Mouse (Mus musculus) midbrain, embryonic 13.5 days (tissue): ENCODE data around the gene Ndufa13. TPM values are rescaled to one million over a fixed set of nuclear protein-coding genes. Genes with fewer than 3 reads are reported as not detected.

ENCODE experiments used
- ATAC-seq: fragments of 200-750 bp; cut with Nextera tagmentation; 2 replicates; pipeline ENCODE4 v1.8.0; 2017; ENCODE audit warnings: mild to moderate bottlenecking, moderate TSS enrichment, moderate library complexity
- H3K27ac ChIP-seq: fragments of 300-500 bp; sonication (generic); 2 replicates; pipeline ENCODE4 v1.5.1; 2015; ENCODE audit warnings: inconsistent platforms, mild to moderate bottlenecking, moderate library complexity
- H3K27me3 ChIP-seq: fragments of 300-500 bp; sonication (generic); 2 replicates; pipeline ENCODE4 v1.6.1; 2015; ENCODE audit warnings: mild to moderate bottlenecking, inconsistent platforms
- H3K36me3 ChIP-seq: fragments of 300-500 bp; sonication (generic); 2 replicates; pipeline ENCODE4 v1.6.1; 2015; ENCODE audit warnings: mild to moderate bottlenecking, inconsistent platforms
- H3K4me1 ChIP-seq: fragments of 300-500 bp; sonication (generic); replicated peaks from 2 replicates; pipeline ENCODE4 v1.6.1; 2015; ENCODE audit warnings: inconsistent platforms
- H3K4me2 ChIP-seq: fragments of 300-500 bp; sonication (generic); replicated peaks from 2 replicates; pipeline ENCODE4 v1.6.1; 2015; ENCODE audit warnings: moderate library complexity, mild to moderate bottlenecking, inconsistent platforms
- H3K4me3 ChIP-seq: fragments of 300-500 bp; sonication (generic); replicated peaks from 2 replicates; pipeline ENCODE4 v1.5.1; 2015; ENCODE audit warnings: mild to moderate bottlenecking, inconsistent platforms
- H3K9ac ChIP-seq: fragments of 300-500 bp; sonication (generic); replicated peaks from 2 replicates; pipeline ENCODE4 v1.6.1; 2015; ENCODE audit warnings: mild to moderate bottlenecking, inconsistent platforms
- H3K9me3 ChIP-seq: fragments of 300-500 bp; sonication (generic); 2 replicates; pipeline ENCODE4 v1.6.1; 2016; ENCODE audit warnings: mild to moderate bottlenecking, inconsistent platforms
- WGBS: fragments of 180-500 bp; shearing (Covaris S2); methylation state at CpG from one replicate; pipeline ENCODE4 v1.1.7; 2015; 5-methylcytosine and 5-hydroxymethylcytosine counted together
- polyA plus RNA-seq: library from polyadenylated mRNA; unstranded; fragments of >200 nt; fragmentation: Nextera tagmentation; extraction: Ambion mirVana; gene quantifications from 2 replicates; pipeline ENCODE4 v1.2.1, GENCODE M21; 2015

Gene Ndufa13
- polyA plus RNA-seq, 1 experiment from 2014 or later, result 181 TPM

DNA sequence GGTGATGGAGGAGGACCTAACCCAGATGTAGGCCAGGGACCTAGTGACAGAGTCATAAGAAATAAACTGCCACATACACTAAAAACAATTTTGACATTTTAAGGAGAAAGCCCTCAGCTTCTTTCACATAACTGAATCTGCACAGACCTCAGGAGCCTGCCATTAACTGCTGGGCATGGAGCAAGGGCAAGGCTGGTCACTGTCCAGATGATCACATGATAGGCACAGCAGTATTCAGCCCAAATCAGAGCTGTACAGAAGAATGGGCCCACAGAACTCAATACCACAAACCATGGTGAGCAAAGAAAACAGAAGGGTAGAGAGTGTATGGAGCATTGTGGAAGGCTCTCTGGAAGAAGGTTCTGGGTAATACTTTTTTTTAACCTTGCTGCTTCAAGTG is 24.5 kb upstream of the Ndufa13 start:
- no peak for ATAC-seq

DNA sequence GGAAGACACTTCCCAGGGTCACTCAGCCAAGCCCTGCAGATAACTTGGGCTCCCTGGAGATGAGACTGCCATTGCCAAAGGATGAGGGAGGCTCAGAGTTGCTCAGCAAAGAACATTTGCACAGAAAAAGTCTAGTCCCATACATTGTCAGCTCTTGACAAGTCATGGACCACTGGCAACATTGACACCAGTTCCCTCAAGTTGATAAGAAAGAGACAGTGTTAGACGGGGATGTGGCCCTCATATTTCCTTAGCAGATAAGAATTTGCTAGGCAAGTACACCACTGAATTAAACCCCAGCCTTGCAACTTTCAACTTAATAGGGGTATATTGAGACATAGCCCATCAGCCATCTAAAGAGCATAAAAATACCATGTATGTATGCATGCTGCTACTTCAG is 21.6 kb upstream of the Ndufa13 start:
- H3K4me1 ChIP-seq, result peaks cover 20% of the 10 kb centered on the region
- peaks cover 4% of the 10 kb centered on the region; the same call in 1 of the 2 replicates for H3K36me3 ChIP-seq
- no peak overlapping the region for H3K9ac ChIP-seq

More for the DNA sequence above, 24.5 kb upstream of the Ndufa13 start:
- Histone ChIP-seq H3K27ac (no peak overlapping the region), H3K9ac (no peak overlapping the region), H3K4me2 (no peak overlapping the region), H3K27me3 (no peaks in the 10 kb centered on the region), H3K4me1 (no peaks in the 10 kb centered on the region), H3K9me3 (no peaks in the 10 kb centered on the region), H3K4me3 (no peak overlapping the region), H3K36me3 (peaks cover 4% of the 10 kb centered on the region; the same call in 1 of the 2 replicates)

DNA sequence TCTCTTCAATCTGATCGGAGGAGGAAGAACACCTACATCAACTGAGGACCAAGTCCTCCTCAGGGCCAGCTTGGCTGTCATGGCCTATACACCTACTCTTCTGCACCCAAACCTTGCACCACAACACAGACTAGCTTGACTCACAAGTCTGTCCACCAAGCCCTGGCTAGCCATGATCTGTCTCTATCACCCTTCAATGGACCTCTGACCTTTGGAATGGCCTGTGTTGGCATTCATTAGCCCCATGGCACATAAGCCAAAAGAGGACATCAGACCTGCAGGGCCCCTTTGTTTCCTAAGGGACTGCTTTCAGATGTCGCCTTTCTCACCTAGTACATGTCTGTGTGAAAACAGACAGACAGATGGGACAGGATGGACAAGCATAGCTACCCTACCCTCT is 18.8 kb upstream of the Ndufa13 start:
- no peaks in the 10 kb centered on the region for H3K9me3 ChIP-seq
- ATAC-seq, result no peak
- no peak overlapping the region for H3K4me2 ChIP-seq
- peaks cover 20% of the 10 kb centered on the region for H3K4me1 ChIP-seq
- H3K27me3 ChIP-seq, result no peaks in the 10 kb centered on the region
- no peak overlapping the region for H3K4me3 ChIP-seq
- WGBS, result 98% methylated on average over 2 of the region's 2 CpGs
- peaks cover 17% of the 10 kb centered on the region for H3K36me3 ChIP-seq
- peak overlapping the region; percentile 83 for H3K27ac ChIP-seq
- H3K9ac ChIP-seq, result peak overlapping the region; percentile 42; the same call in 1 of the 2 replicates

More for the DNA sequence above, 21.6 kb upstream of the Ndufa13 start:
- 87% methylated on average over 1 of the region's 1 CpGs for WGBS
- Histone ChIP-seq H3K27me3 (no peaks in the 10 kb centered on the region), H3K4me2 (no peak overlapping the region), H3K4me3 (no peak overlapping the region), H3K9me3 (no peaks in the 10 kb centered on the region), H3K27ac (no peak overlapping the region)
- no peak for ATAC-seq

DNA sequence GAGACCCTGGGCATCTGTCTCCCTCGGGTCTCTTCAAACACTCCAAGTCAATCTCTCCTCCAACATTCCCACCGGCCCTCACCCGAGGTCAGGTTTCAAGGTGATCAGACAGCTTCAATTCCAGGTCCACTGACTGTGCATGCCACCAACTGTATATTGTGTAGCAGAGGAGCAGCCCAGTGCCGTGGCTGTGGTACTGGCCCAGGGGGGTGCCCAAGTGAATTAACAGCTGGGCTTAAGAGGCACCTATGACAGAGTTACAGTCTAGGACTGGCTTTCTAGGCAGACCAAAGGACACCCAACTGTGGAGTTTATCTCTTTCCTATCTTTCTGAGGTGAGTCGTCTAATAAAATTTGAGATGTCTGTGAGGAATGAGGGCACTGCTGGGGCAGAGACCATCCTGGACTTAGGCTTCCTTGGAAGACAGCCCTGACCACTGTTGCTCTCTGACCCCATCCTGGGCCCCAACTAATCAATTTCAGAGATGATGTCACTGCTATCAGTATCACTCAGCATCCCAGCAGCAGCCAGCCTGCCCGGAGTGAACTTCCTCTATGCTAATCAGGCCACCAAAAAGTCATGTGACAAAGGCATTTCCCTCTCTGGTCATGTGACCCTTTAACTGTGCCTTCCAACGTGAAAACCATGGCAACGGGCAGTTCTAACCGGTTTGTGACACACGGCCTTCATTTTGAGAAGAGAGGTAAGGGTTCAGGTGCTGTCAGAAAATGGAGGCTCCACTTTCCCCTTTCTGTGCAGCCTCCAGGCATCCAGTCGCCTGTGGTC is 17.7 kb upstream of the Ndufa13 start:
- Histone ChIP-seq H3K9me3 (no peaks in the 10 kb centered on the region), H3K4me3 (no peak overlapping the region), H3K4me1 (peaks cover 20% of the 10 kb centered on the region), H3K27me3 (no peaks in the 10 kb centered on the region), H3K4me2 (peak overlapping the region; percentile 14), H3K36me3 (peaks cover 21% of the 10 kb centered on the region), H3K9ac (peak overlapping the region; percentile 42; the same call in 1 of the 2 replicates), H3K27ac (peak overlapping the region; percentile 83)
- 49% methylated on average over 11 of the region's 11 CpGs for WGBS
- peak; percentile 71 for ATAC-seq

DNA sequence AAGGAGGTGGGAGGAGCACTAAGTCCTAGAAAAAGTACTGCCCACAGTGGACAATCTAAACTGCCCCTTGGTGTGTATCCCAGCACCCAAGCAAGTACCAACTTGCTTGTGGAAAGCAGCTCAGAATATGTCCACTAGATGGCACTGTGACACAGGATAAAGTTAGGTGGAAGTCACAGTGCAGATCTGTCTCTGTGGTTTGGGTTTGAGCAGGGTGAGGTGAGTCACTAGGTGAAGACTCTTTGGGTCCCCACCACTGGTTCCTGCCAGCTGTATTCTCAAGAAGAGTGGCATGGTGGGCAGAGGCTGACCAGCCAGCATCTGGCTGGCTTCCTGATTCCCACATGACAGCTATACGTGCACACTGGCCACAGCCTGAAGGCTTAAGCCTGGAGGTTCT is 16.7 kb upstream of the Ndufa13 start:
- Histone ChIP-seq H3K27me3 (no peaks in the 10 kb centered on the region), H3K36me3 (peaks cover 32% of the 10 kb centered on the region), H3K4me2 (no peak overlapping the region), H3K9ac (no peak overlapping the region), H3K4me3 (no peak overlapping the region), H3K4me1 (peaks cover 20% of the 10 kb centered on the region), H3K9me3 (no peaks in the 10 kb centered on the region), H3K27ac (no peak overlapping the region)
- peak; percentile 49 for ATAC-seq
- 71% methylated on average over 1 of the region's 1 CpGs for WGBS

DNA sequence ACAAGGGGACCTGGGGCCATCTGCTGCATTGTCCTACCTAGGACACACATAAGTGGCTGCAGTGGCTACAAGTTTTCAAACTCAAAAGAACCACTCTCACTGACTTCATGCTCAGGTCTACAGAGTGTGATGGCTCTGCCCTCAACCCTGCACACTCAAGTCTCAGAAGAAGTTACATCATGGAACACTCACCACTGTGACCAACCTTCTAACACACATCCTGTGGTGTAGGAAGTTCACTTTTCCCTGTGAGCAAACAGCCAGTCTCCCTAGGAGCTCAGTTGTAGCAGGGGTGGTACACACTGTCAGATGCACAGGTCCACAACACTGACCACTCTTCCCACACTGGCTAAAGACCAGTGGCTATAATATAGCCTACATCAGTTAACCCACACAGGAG is 16.1 kb upstream of the Ndufa13 start:
- Histone ChIP-seq H3K4me1 (peaks cover 20% of the 10 kb centered on the region), H3K27me3 (no peaks in the 10 kb centered on the region), H3K4me3 (no peak overlapping the region), H3K27ac (no peak overlapping the region), H3K4me2 (no peak overlapping the region), H3K9ac (no peak overlapping the region), H3K36me3 (peaks cover 37% of the 10 kb centered on the region), H3K9me3 (no peaks in the 10 kb centered on the region)
- peak; percentile 19; the same call in 1 of the 2 replicates for ATAC-seq

DNA sequence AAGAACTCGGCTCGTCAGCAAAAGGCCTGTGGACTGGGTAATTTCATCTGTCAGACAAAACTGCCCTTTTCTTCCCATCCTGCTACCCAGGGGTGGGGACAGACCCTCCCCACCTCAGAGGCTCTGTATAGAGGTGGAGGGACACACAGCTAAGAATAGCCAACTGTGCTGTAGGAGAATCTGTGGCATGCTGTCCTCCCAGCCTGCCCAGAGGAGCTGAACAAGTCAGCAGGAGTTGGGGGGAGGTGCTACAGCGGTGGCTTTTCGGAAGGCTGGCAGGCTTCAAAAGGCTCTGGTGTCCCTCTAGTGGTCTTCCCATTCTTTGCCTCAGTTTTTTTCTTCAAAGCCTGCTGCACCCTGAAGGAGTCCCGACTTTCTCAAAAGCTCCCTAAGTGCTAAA is 13.4 kb upstream of the Ndufa13 start:
- Histone ChIP-seq H3K4me1 (peaks cover 10% of the 10 kb centered on the region), H3K4me3 (no peak overlapping the region), H3K27me3 (no peaks in the 10 kb centered on the region), H3K36me3 (peaks cover 65% of the 10 kb centered on the region), H3K9me3 (no peaks in the 10 kb centered on the region), H3K9ac (peak overlapping the region; percentile 24; the same call in 1 of the 2 replicates), H3K27ac (0 out of 2 replicates have a peak overlapping the region, but pooled peaks have one; percentile 1), H3K4me2 (no peak overlapping the region)
- ATAC-seq, result no peak
- 31% methylated on average over 5 of the region's 5 CpGs for WGBS

DNA sequence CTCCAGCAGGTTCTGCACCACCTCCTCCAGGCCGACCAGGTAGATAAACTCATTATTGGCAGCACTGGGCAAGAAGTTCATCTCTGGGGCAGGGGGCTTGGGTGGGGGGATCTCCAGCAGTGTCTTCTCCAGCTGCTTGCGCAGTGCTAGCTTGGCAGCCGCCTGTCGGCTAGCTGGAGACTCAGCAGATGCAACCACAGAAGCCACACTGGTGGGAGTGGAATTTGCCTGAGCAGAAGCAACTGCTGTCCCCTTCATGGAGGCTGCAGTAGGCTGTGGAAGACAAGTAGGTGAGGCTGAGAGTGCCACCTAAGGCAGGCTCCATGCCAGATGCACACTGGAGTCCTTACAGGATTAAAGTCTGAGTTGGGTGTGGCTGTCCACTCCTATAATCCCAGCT is 12.2 kb upstream of the Ndufa13 start:
- Histone ChIP-seq H3K4me2 (no peak overlapping the region), H3K27me3 (no peaks in the 10 kb centered on the region), H3K36me3 (peaks cover 77% of the 10 kb centered on the region), H3K4me3 (no peak overlapping the region), H3K9me3 (no peaks in the 10 kb centered on the region), H3K4me1 (no peaks in the 10 kb centered on the region; the same call in 1 of the 2 replicates), H3K27ac (no peak overlapping the region), H3K9ac (no peak overlapping the region)
- 93% methylated on average over 4 of the region's 4 CpGs for WGBS
- no peak for ATAC-seq

DNA sequence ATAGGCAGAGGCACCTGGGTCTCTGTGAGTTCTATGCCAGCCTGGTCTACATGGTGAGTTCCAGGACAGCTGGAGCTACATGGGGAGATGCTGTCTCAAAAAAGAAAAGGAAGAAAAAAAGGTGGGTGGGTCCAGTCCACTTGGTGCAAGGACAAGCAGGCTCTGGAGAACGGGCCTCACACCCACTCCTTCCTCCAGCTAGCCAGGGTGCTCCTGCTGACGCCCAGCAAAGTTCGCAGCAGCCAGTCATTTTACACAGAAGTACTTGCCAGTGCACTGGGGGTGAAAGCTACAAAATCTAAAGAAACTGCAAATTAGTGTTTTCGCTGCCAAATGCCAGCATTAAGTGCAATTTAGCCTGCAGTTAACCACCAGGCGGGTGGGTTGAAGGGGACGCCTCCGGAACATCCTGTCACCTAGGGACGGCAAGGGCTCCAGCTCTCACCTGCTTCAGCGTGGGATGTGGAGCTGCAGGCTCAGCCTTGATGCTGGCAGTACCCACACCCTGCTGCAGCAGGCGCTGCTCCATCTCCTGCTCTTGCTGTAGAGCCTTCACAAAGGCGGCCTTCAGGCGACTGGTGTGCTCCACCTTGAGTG is 10.2 kb upstream of the Ndufa13 start:
- Histone ChIP-seq H3K27me3 (no peaks in the 10 kb centered on the region), H3K9ac (no peak overlapping the region), H3K27ac (no peak overlapping the region), H3K4me3 (no peak overlapping the region), H3K4me1 (no peaks in the 10 kb centered on the region; the same call in 1 of the 2 replicates), H3K36me3 (peaks cover 90% of the 10 kb centered on the region), H3K4me2 (no peak overlapping the region), H3K9me3 (no peaks in the 10 kb centered on the region)
- 90% methylated on average over 12 of the region's 12 CpGs for WGBS
- ATAC-seq, result no peak

DNA sequence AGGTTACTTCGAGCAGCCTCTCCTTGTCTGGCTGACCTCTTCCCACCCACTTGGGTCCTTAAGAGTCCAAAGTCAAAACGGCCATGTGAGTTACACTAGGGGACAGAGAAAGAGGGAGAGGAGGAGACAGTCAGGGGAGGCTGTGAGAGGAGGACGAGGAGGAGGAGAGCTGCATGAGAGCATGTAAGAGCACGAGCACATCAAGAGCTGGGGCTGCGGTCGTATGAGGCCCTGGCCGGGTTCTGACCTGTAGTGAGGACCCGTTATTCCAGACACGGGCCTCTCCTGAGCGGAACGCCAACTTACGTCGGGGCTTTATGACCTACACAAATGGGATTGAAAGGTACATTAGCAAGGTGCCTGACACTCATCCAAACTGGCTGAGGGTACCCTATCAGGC is 9.6 kb upstream of the Ndufa13 start:
- WGBS, result 93% methylated on average over 13 of the region's 13 CpGs
- H3K27ac ChIP-seq, result no peak overlapping the region
- H3K36me3 ChIP-seq, result peaks cover 86% of the 10 kb centered on the region
- H3K4me2 ChIP-seq, result no peak overlapping the region
- H3K9me3 ChIP-seq, result no peaks in the 10 kb centered on the region
- no peak overlapping the region for H3K4me3 ChIP-seq
- no peaks in the 10 kb centered on the region for H3K27me3 ChIP-seq
- ATAC-seq, result no peak
- H3K4me1 ChIP-seq, result no peaks in the 10 kb centered on the region; the same call in 1 of the 2 replicates
- no peak overlapping the region for H3K9ac ChIP-seq

DNA sequence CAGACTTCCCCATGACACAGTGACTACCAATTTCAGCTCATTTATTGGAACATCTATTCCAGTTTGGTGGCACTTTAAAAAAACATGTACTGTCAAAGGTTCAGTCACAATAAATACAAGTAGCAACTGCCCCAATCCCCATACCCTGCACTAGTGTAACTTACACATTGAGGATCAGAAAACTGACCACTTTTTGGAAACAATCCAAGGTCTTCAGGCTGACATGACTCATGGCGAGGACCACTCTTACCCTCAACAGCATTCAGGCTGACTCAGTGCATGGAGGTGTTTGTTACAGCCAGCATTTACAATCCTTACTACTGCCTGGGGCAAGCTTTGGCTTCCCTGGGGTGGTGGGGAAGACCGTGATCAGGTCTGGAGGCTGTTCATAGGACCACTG is 4.7 kb upstream of the Ndufa13 start:
- H3K27ac ChIP-seq, result no peak overlapping the region
- H3K4me1 ChIP-seq, result peaks cover 16% of the 10 kb centered on the region
- 89% methylated on average over 2 of the region's 2 CpGs for WGBS
- H3K9ac ChIP-seq, result no peak overlapping the region
- H3K36me3 ChIP-seq, result peaks cover 45% of the 10 kb centered on the region
- H3K27me3 ChIP-seq, result no peaks in the 10 kb centered on the region
- no peak overlapping the region for H3K4me2 ChIP-seq
- no peaks in the 10 kb centered on the region for H3K9me3 ChIP-seq
- ATAC-seq, result no peak
- H3K4me3 ChIP-seq, result no peak overlapping the region

DNA sequence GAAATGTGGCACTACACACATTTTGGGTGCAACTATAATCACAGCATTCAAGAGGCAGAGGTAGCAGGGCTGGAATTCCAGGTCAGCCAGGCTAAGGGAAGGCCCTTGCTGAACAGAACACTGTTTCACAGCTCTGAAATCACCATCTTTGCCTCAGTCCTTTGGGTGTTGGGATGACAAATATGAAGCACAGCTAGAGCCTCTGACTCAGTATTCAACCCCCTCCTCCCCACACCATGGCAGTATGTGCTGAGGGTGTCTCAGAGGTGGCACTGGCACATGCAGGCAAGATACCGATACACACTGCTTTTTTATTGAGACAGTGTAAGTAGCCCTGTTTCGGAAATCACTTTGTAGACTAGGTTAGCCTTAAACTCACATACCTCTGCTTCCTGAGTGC is 3.9 kb upstream of the Ndufa13 start:
- no peak for ATAC-seq
- Histone ChIP-seq H3K9me3 (no peaks in the 10 kb centered on the region), H3K4me2 (no peak overlapping the region), H3K27ac (no peak overlapping the region), H3K36me3 (peaks cover 36% of the 10 kb centered on the region), H3K9ac (no peak overlapping the region), H3K4me3 (no peak overlapping the region), H3K27me3 (no peaks in the 10 kb centered on the region), H3K4me1 (peaks cover 21% of the 10 kb centered on the region)
- WGBS, result 97% methylated on average over 2 of the region's 2 CpGs
